Mouse (Mus musculus) liver, embryonic 12.5 days (tissue): Measurements from ENCODE around the gene Kbtbd12. TPM values are rescaled to one million over a fixed set of nuclear protein-coding genes. Genes with fewer than 3 reads are reported as not detected.

Experiments used
- ATAC-seq: fragments of 200-750 bp; cut with Nextera tagmentation; 2 replicates; pipeline ENCODE4 v1.8.0; 2017; ENCODE audit warnings: moderate number of reproducible peaks, mild to moderate bottlenecking, moderate library complexity
- H3K27ac ChIP-seq: fragments of 300-500 bp; sonication (generic); 2 replicates; pipeline ENCODE4 v1.5.1; 2016; ENCODE audit warnings: mild to moderate bottlenecking
- H3K27me3 ChIP-seq: fragments of 300-500 bp; sonication (generic); replicated peaks from 2 replicates; pipeline ENCODE4 v1.6.1; 2016; ENCODE audit warnings: mild to moderate bottlenecking, moderate library complexity
- H3K36me3 ChIP-seq: fragments of 300-500 bp; sonication (generic); 2 replicates; pipeline ENCODE4 v1.6.1; 2016; ENCODE audit warnings: mild to moderate bottlenecking, moderate library complexity
- H3K4me1 ChIP-seq: fragments of 300-500 bp; sonication (generic); 2 replicates; pipeline ENCODE4 v1.6.1; 2016
- H3K4me2 ChIP-seq: fragments of 300-500 bp; sonication (generic); 2 replicates; pipeline ENCODE4 v1.6.1; 2016; ENCODE audit warnings: mild to moderate bottlenecking, moderate library complexity
- H3K4me3 ChIP-seq: fragments of 300-500 bp; sonication (generic); 2 replicates; pipeline ENCODE4 v1.5.1; 2016; ENCODE audit warnings: mild to moderate bottlenecking, moderate library complexity
- H3K9ac ChIP-seq: fragments of 300-500 bp; sonication (generic); 2 replicates; pipeline ENCODE4 v1.6.1; 2016; ENCODE audit warnings: mild to moderate bottlenecking, moderate library complexity
- H3K9me3 ChIP-seq: fragments of 300-500 bp; sonication (generic); replicated peaks from 2 replicates; pipeline ENCODE4 v1.6.1; 2016; ENCODE audit warnings: mild to moderate bottlenecking, moderate library complexity
- WGBS: fragments of 180-500 bp; shearing (Covaris S2); methylation state at CpG from one replicate; pipeline ENCODE4 v1.1.7; 2016; ENCODE audit not compliant: insufficient replicate concordance; 5-methylcytosine and 5-hydroxymethylcytosine counted together
- polyA plus RNA-seq: library from polyadenylated mRNA; unstranded; fragments of >200 nt; fragmentation: Nextera tagmentation; extraction: Ambion mirVana; gene quantifications from 2 replicates; pipeline ENCODE4 v1.2.1, GENCODE M21; 2016

Kbtbd12 gene
- polyA plus RNA-seq, 1 experiment from 2014 or later = 0.52 TPM

GRCm38 (mm10) chr6:88587091-88587490 is 50.7 kb downstream of the Kbtbd12 start:
- no peak for ATAC-seq
- Histone ChIP-seq H3K4me1 (no peaks in the 10 kb centered on the region), H3K27ac (no peak overlapping the region), H3K36me3 (no peaks in the 10 kb centered on the region), H3K4me2 (no peak overlapping the region), H3K9me3 (no peaks in the 10 kb centered on the region), H3K9ac (no peak overlapping the region), H3K27me3 (peaks cover 18% of the 10 kb centered on the region), H3K4me3 (no peak overlapping the region)
- WGBS = 61% methylated on average over 3 of the region's 3 CpGs

GRCm38 (mm10) chr6:88583950-88584349 is 53.8 kb downstream of the Kbtbd12 start:
- no peak overlapping the region for H3K27ac ChIP-seq
- H3K27me3 ChIP-seq = peaks cover 18% of the 10 kb centered on the region
- no peak overlapping the region for H3K4me2 ChIP-seq
- H3K36me3 ChIP-seq = no peaks in the 10 kb centered on the region
- H3K9me3 ChIP-seq = no peaks in the 10 kb centered on the region
- H3K4me3 ChIP-seq = no peak overlapping the region
- no peak for ATAC-seq
- H3K4me1 ChIP-seq = no peaks in the 10 kb centered on the region
- no peak overlapping the region for H3K9ac ChIP-seq
- 54% methylated on average over 4 of the region's 4 CpGs for WGBS

- Histone ChIP-seq H3K27ac (no peak overlapping the region), H3K4me2 (no peak overlapping the region), H3K27me3 (no peaks in the 10 kb centered on the region), H3K4me3 (no peak overlapping the region), H3K4me1 (no peaks in the 10 kb centered on the region), H3K9me3 (no peaks in the 10 kb centered on the region), H3K36me3 (no peaks in the 10 kb centered on the region), H3K9ac (no peak overlapping the region)
- 81% methylated on average over 11 of the region's 11 CpGs for WGBS
- no peak for ATAC-seq
Observed at GRCm38 (mm10) chr6:88576495-88576894, 61.3 kb downstream of the Kbtbd12 start.

- H3K4me1 ChIP-seq = 0 out of 2 replicates have a peak, but pooled peaks cover 3% of the 10 kb centered on the region
- ATAC-seq = no peak
- no peak overlapping the region for H3K9ac ChIP-seq
- H3K36me3 ChIP-seq = no peaks in the 10 kb centered on the region
- peaks cover 33% of the 10 kb centered on the region for H3K27me3 ChIP-seq
- no peak overlapping the region for H3K27ac ChIP-seq
- WGBS = 31% methylated on average over 7 of the region's 7 CpGs
- peak overlapping the region; percentile 47 for H3K4me2 ChIP-seq
- no peaks in the 10 kb centered on the region for H3K9me3 ChIP-seq
- H3K4me3 ChIP-seq = no peak overlapping the region
Observed at GRCm38 (mm10) chr6:88566676-88567075, 71.1 kb downstream of the Kbtbd12 start.

GRCm38 (mm10) chr6:88565033-88565432 is 72.7 kb downstream of the Kbtbd12 start:
- WGBS = 23% methylated on average over 6 of the region's 6 CpGs
- Histone ChIP-seq H3K27ac (no peak overlapping the region), H3K9ac (no peak overlapping the region), H3K36me3 (no peaks in the 10 kb centered on the region), H3K9me3 (no peaks in the 10 kb centered on the region), H3K27me3 (peaks cover 44% of the 10 kb centered on the region), H3K4me1 (0 out of 2 replicates have a peak, but pooled peaks cover 3% of the 10 kb centered on the region), H3K4me2 (no peak overlapping the region), H3K4me3 (no peak overlapping the region)
- ATAC-seq = no peak

GRCm38 (mm10) chr6:88560156-88560555 is 77.6 kb downstream of the Kbtbd12 start:
- H3K9me3 ChIP-seq = no peaks in the 10 kb centered on the region
- no peak for ATAC-seq
- H3K4me2 ChIP-seq = no peak overlapping the region
- no peak overlapping the region for H3K4me3 ChIP-seq
- H3K36me3 ChIP-seq = no peaks in the 10 kb centered on the region
- 74% methylated on average over 4 of the region's 4 CpGs for WGBS
- H3K4me1 ChIP-seq = no peaks in the 10 kb centered on the region
- H3K9ac ChIP-seq = no peak overlapping the region
- H3K27me3 ChIP-seq = peaks cover 45% of the 10 kb centered on the region
- H3K27ac ChIP-seq = no peak overlapping the region

GRCm38 (mm10) chr6:88559688-88560087 is 78.1 kb downstream of the Kbtbd12 start:
- H3K9ac ChIP-seq = no peak overlapping the region
- no peaks in the 10 kb centered on the region for H3K4me1 ChIP-seq
- no peak overlapping the region for H3K27ac ChIP-seq
- peaks cover 41% of the 10 kb centered on the region for H3K27me3 ChIP-seq
- WGBS = 46% methylated on average over 5 of the region's 5 CpGs
- no peak overlapping the region for H3K4me2 ChIP-seq
- H3K4me3 ChIP-seq = no peak overlapping the region
- ATAC-seq = no peak
- H3K36me3 ChIP-seq = no peaks in the 10 kb centered on the region
- H3K9me3 ChIP-seq = no peaks in the 10 kb centered on the region

- Histone ChIP-seq H3K27me3 (peaks cover 33% of the 10 kb centered on the region; the same call in 1 of the 2 replicates), H3K27ac (no peak overlapping the region), H3K4me1 (no peaks in the 10 kb centered on the region), H3K4me2 (no peak overlapping the region), H3K36me3 (no peaks in the 10 kb centered on the region), H3K9me3 (no peaks in the 10 kb centered on the region), H3K9ac (no peak overlapping the region), H3K4me3 (no peak overlapping the region)
- ATAC-seq = no peak
- WGBS = 67% methylated on average over 1 of the region's 1 CpGs
Observed at GRCm38 (mm10) chr6:88558076-88558475, 79.7 kb downstream of the Kbtbd12 start.

GRCm38 (mm10) chr6:88557548-88557947 is 80.2 kb downstream of the Kbtbd12 start:
- no peak overlapping the region for H3K9ac ChIP-seq
- ATAC-seq = no peak
- peaks cover 35% of the 10 kb centered on the region; the same call in 1 of the 2 replicates for H3K27me3 ChIP-seq
- WGBS = 15% methylated on average over 4 of the region's 4 CpGs
- H3K9me3 ChIP-seq = no peaks in the 10 kb centered on the region
- H3K4me3 ChIP-seq = no peak overlapping the region
- no peaks in the 10 kb centered on the region for H3K4me1 ChIP-seq
- H3K4me2 ChIP-seq = no peak overlapping the region
- no peak overlapping the region for H3K27ac ChIP-seq
- H3K36me3 ChIP-seq = no peaks in the 10 kb centered on the region

GRCm38 (mm10) chr6:88549916-88550315 is 87.8 kb downstream of the Kbtbd12 start:
- WGBS = 54% methylated on average over 2 of the region's 2 CpGs
- ATAC-seq = no peak

GRCm38 (mm10) chr6:88549137-88549814 is 88.5 kb downstream of the Kbtbd12 start:
- ATAC-seq = no peak
- H3K27ac ChIP-seq = no peak overlapping the region
- peaks cover 35% of the 10 kb centered on the region for H3K4me1 ChIP-seq
- H3K4me2 ChIP-seq = no peak overlapping the region
- no peak overlapping the region for H3K4me3 ChIP-seq
- no peaks in the 10 kb centered on the region for H3K36me3 ChIP-seq
- peaks cover 35% of the 10 kb centered on the region for H3K27me3 ChIP-seq
- no peaks in the 10 kb centered on the region for H3K9me3 ChIP-seq
- H3K9ac ChIP-seq = no peak overlapping the region
- 23% methylated on average over 4 of the region's 4 CpGs for WGBS

More at GRCm38 (mm10) chr6:88549916-88550315, 87.8 kb downstream of the Kbtbd12 start:
- peaks cover 35% of the 10 kb centered on the region for H3K27me3 ChIP-seq
- H3K36me3 ChIP-seq = no peaks in the 10 kb centered on the region
- H3K9me3 ChIP-seq = no peaks in the 10 kb centered on the region
- no peak overlapping the region for H3K4me2 ChIP-seq
- H3K4me1 ChIP-seq = peaks cover 28% of the 10 kb centered on the region
- no peak overlapping the region for H3K4me3 ChIP-seq
- H3K9ac ChIP-seq = no peak overlapping the region
- no peak overlapping the region for H3K27ac ChIP-seq

GRCm38 (mm10) chr6:88548405-88549049 is 89.2 kb downstream of the Kbtbd12 start:
- no peak overlapping the region for H3K4me3 ChIP-seq
- no peak overlapping the region for H3K27ac ChIP-seq
- no peaks in the 10 kb centered on the region for H3K36me3 ChIP-seq
- H3K9ac ChIP-seq = peak overlapping the region; percentile 2; the same call in 1 of the 2 replicates
- WGBS = 48% methylated on average over 10 of the region's 10 CpGs
- H3K9me3 ChIP-seq = no peaks in the 10 kb centered on the region
- peaks cover 36% of the 10 kb centered on the region for H3K4me1 ChIP-seq
- H3K4me2 ChIP-seq = 0 out of 2 replicates have a peak overlapping the region, but pooled peaks have one; percentile 1
- H3K27me3 ChIP-seq = peaks cover 35% of the 10 kb centered on the region
- ATAC-seq = peak; percentile 76
